Mouse (Mus musculus): ENCODE measurements around the gene Vcp. TPM values are rescaled to one million over a fixed set of nuclear protein-coding genes. Genes with fewer than 3 reads are reported as not detected.
A peak's percentile ranks its signal among the peaks of the same experiment; 100 is the strongest.

The Vcp gene
- polyA plus RNA-seq, 1 experiment from 2014 or later: 437 TPM

DNA sequence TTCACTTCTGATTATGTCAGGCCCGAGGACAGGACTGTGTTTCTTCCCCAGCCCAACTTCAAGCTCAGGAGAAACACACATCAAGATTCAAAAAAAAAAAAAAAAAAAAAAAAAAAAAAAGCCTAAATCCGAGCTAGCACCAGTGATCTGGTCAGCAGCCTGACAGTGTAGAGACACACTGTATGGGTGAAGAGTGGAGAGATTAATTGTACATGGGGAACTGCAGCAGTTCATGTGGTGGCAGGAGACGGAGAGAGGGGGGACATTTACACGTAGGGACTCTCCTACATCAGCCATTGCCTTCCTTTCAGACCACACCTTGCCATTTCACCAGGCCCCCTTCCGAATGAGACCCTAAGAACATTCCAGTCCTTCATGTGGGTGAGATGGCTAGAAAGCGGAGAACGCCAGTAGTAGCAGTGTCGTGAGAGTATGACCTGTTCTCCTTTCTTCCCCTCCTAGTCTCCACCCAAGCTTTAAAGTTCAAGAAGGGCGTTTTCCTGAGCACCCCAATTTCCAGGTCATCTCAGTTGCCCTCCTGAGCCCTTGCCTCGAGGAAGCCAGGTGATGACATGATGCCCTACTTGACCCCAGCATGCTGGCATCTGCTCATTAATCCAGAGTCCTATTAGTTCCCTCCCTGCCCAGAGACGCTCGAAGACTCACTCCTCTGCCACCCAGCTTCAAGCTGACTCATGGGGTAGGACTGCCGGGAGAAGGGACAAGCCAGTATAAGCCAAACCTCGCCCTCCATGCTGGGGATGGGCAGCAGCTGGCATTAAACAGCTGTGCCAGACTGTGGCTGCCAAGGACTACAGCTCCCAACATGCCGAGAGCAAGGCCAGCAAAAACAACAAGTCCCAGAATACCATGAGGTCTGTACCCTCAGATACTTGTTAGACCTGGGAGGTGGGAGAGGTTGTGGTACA lies 38.5 kb upstream of the Vcp start:
- no peaks in the 10 kb centered on the region for H3K9me3 ChIP-seq (replicated peaks)
- WGBS: 42% methylated on average over 15 of the region's 15 CpGs
- ATAC-seq (replicated peaks; ENCODE audit: insufficient number of reproducible peaks, insufficient read depth, low FRiP score, low read depth): no peak

GRCm38 (mm10) chr4:43037860-43038566 lies 37.7 kb upstream of the Vcp start:
- Histone ChIP-seq H3K27ac (no peak overlapping the region), H3K9me3 (replicated peaks) (no peaks in the 10 kb centered on the region), H3K4me2 (no peak overlapping the region; the same call in 1 of the 2 replicates), H3K9ac (no peak overlapping the region), H3K27me3 (no peaks in the 10 kb centered on the region), H3K4me3 (no peak overlapping the region), H3K36me3 (peaks cover 28% of the 10 kb centered on the region), H3K4me1 (replicated peaks) (peaks cover 24% of the 10 kb centered on the region)
- no peak for ATAC-seq (replicated peaks; ENCODE audit: insufficient number of reproducible peaks, insufficient read depth, low FRiP score, low read depth)
- 26% methylated on average over 4 of the region's 4 CpGs for WGBS

More for the DNA sequence above, 38.5 kb upstream of the Vcp start:
- Histone ChIP-seq H3K4me3 (peak overlapping the region; percentile 87), H3K4me1 (replicated peaks) (peaks cover 29% of the 10 kb centered on the region), H3K4me2 (peak overlapping the region; percentile 95), H3K27ac (peak overlapping the region; percentile 80), H3K36me3 (peaks cover 21% of the 10 kb centered on the region), H3K9ac (peak overlapping the region; percentile 83), H3K27me3 (no peaks in the 10 kb centered on the region)

GRCm38 (mm10) chr4:43036356-43036755 lies 36.0 kb upstream of the Vcp start:
- Histone ChIP-seq H3K36me3 (peaks cover 28% of the 10 kb centered on the region), H3K27me3 (no peaks in the 10 kb centered on the region), H3K27ac (no peak overlapping the region), H3K4me2 (no peak overlapping the region), H3K4me3 (no peak overlapping the region), H3K4me1 (replicated peaks) (peaks cover 28% of the 10 kb centered on the region), H3K9ac (no peak overlapping the region), H3K9me3 (replicated peaks) (no peaks in the 10 kb centered on the region)
- WGBS: 82% methylated on average over 10 of the region's 10 CpGs
- no peak for ATAC-seq (replicated peaks; ENCODE audit: insufficient number of reproducible peaks, insufficient read depth, low FRiP score, low read depth)

DNA sequence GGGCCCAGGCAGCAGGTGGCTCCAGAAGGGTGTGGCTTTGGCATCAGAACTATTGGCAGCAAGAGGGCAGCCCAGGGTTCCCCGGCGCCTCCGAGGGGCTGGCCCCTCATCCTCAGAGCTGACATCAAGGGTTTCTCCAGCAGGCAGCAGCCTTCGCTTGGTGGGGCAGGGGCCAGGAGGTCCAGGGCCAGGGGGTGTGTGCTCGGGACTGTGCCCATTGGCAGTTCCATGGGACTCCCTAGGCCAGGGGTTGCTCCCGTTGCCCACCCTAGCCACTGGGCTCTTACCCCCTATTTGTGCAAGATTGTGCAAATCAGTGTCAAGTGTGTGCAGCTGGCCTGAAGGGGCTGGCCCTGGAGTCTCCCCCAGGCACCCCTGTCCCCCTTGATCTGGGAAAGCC lies 35.5 kb upstream of the Vcp start:
- no peaks in the 10 kb centered on the region for H3K27me3 ChIP-seq
- H3K4me3 ChIP-seq: no peak overlapping the region
- H3K27ac ChIP-seq: no peak overlapping the region
- no peaks in the 10 kb centered on the region for H3K9me3 ChIP-seq (replicated peaks)
- H3K9ac ChIP-seq: no peak overlapping the region
- no peak for ATAC-seq (replicated peaks; ENCODE audit: insufficient number of reproducible peaks, insufficient read depth, low FRiP score, low read depth)
- no peak overlapping the region for H3K4me2 ChIP-seq
- H3K36me3 ChIP-seq: peaks cover 28% of the 10 kb centered on the region
- peaks cover 28% of the 10 kb centered on the region for H3K4me1 ChIP-seq (replicated peaks)
- WGBS: 90% methylated on average over 6 of the region's 6 CpGs

DNA sequence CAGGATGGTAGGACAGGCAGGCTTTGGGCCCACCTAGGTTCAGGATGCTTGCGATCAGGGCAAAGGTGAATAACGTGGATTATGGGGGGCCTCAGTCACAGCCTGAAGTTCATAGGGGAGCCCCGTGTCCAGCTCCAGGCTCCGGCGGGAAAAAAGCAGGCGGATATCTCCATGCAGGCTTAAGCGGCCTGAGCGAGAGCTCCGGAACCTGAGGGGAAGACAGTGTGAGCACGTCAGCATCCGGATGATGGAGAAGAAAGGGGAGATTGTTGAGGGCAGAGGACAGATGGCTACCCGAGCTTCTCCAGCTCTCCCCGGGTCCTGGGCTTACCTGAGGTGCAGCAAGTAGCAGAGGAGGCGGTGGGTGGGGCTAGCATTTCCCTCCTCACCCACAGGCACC lies 33.2 kb upstream of the Vcp start:
- H3K4me1 ChIP-seq (replicated peaks): peaks cover 22% of the 10 kb centered on the region
- no peaks in the 10 kb centered on the region for H3K27me3 ChIP-seq
- no peak overlapping the region for H3K4me2 ChIP-seq
- ATAC-seq (replicated peaks; ENCODE audit: insufficient number of reproducible peaks, insufficient read depth, low FRiP score, low read depth): no peak
- no peaks in the 10 kb centered on the region for H3K9me3 ChIP-seq (replicated peaks)
- H3K27ac ChIP-seq: no peak overlapping the region
- no peak overlapping the region for H3K4me3 ChIP-seq
- H3K9ac ChIP-seq: no peak overlapping the region
- H3K36me3 ChIP-seq: peaks cover 41% of the 10 kb centered on the region
- 81% methylated on average over 14 of the region's 14 CpGs for WGBS

- Histone ChIP-seq H3K9ac (no peak overlapping the region), H3K9me3 (replicated peaks) (no peaks in the 10 kb centered on the region), H3K27me3 (no peaks in the 10 kb centered on the region), H3K4me2 (no peak overlapping the region), H3K4me3 (no peak overlapping the region), H3K36me3 (peaks cover 51% of the 10 kb centered on the region), H3K27ac (no peak overlapping the region), H3K4me1 (replicated peaks) (peaks cover 15% of the 10 kb centered on the region)
- no peak for ATAC-seq (replicated peaks; ENCODE audit: insufficient number of reproducible peaks, insufficient read depth, low FRiP score, low read depth)
- WGBS: 92% methylated on average over 1 of the region's 1 CpGs
Measured at GRCm38 (mm10) chr4:43032501-43032900, 32.2 kb upstream of the Vcp start.

DNA sequence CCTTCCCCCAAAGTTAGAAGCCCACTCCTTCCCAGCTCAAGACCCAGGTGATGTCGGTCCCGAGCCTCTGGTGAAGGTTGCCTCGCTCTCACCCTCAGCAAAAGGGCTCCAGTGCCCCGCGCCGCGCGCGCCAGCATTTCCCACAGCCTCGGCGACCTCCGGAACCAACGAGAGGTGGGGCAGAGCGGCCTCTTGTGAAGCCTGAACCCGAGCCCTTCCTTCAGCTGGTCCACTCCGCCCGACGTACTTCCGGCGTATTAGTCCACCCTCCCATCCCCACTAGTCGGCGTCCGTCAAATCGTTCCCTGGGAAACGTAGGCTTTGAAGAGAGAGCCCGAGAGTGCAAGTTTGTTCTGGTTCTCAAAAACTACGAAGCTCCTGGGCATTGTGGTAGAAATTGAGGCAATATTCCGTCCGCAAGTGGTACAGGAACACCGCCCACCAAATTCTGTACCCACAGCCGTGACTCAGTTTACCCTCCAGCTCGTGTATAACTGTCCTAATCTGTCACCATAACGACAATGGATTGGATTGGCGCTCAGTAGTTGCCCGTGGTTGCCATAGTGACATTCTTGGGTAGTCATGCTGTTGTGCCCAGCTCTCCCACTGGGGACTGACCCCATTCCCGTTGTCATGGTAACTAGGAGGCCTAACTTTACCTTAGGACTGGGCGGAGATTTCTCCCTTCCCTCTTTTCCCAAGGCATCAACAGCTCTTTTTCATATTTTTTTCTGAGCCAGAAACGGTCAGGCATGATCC lies 31.1 kb upstream of the Vcp start, which contains the start of gene Stoml2:
Gene Stoml2 (minus strand): TSS at position 474 of the 759 bp plus-strand sequence.
- H3K9me3 ChIP-seq (replicated peaks): no peaks in the 10 kb centered on the region
- H3K36me3 ChIP-seq: peaks cover 54% of the 10 kb centered on the region
- peaks cover 15% of the 10 kb centered on the region for H3K4me1 ChIP-seq (replicated peaks)
- peak within 1 kb of the TSS; percentile 69 for H3K4me3 ChIP-seq
- peak within 1 kb of the TSS; percentile 84 for H3K4me2 ChIP-seq
- 1% methylated on average over 38 of the region's 38 CpGs for WGBS
- ATAC-seq (replicated peaks; ENCODE audit: insufficient number of reproducible peaks, insufficient read depth, low FRiP score, low read depth): peak; percentile 95
- H3K9ac ChIP-seq: peak within 1 kb of the TSS; percentile 89
- H3K27ac ChIP-seq: peak within 1 kb of the TSS; percentile 79
- H3K27me3 ChIP-seq: no peaks in the 10 kb centered on the region

DNA sequence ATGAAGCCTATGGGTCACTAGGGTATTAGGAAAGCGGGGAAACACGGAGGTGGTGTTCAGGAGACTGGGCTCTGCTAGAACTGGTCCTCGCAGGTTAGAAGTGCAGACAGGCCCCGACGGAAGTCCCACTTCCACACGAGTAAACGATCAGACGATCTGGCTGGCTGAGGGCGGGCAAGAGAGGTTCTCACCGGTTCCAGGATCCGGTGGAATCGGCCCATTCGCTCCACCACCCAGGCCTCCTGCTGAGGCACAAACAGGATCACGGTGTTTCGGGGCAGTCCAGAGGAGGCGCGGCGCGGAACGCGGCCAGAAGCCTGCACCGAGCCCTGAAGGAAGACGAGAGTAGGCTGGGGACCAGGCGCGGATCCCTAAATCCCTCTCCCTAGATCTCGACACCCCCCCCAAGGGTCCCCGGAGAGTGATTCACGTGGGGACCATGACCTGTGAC lies 30.5 kb upstream of the Vcp start:
- H3K4me1 ChIP-seq (replicated peaks): peaks cover 15% of the 10 kb centered on the region
- peak overlapping the region; percentile 79 for H3K27ac ChIP-seq
- H3K27me3 ChIP-seq: no peaks in the 10 kb centered on the region
- ATAC-seq (replicated peaks; ENCODE audit: insufficient number of reproducible peaks, insufficient read depth, low FRiP score, low read depth): peak; percentile 41
- under 1% methylated on average over 28 of the region's 28 CpGs for WGBS
- no peaks in the 10 kb centered on the region for H3K9me3 ChIP-seq (replicated peaks)
- H3K36me3 ChIP-seq: peaks cover 48% of the 10 kb centered on the region
- peak overlapping the region; percentile 69 for H3K4me3 ChIP-seq
- H3K9ac ChIP-seq: peak overlapping the region; percentile 89
- H3K4me2 ChIP-seq: peak overlapping the region; percentile 84

GRCm38 (mm10) chr4:43030352-43030751 lies 30.0 kb upstream of the Vcp start:
- ATAC-seq (replicated peaks; ENCODE audit: insufficient number of reproducible peaks, insufficient read depth, low FRiP score, low read depth): no peak
- Histone ChIP-seq H3K4me3 (peak overlapping the region; percentile 69), H3K4me2 (peak overlapping the region; percentile 84), H3K9ac (peak overlapping the region; percentile 89), H3K27ac (0 out of 2 replicates have a peak overlapping the region, but pooled peaks have one; percentile 79), H3K27me3 (no peaks in the 10 kb centered on the region), H3K4me1 (replicated peaks) (peaks cover 15% of the 10 kb centered on the region), H3K9me3 (replicated peaks) (no peaks in the 10 kb centered on the region), H3K36me3 (peaks cover 47% of the 10 kb centered on the region)
- 68% methylated on average over 9 of the region's 9 CpGs for WGBS

DNA sequence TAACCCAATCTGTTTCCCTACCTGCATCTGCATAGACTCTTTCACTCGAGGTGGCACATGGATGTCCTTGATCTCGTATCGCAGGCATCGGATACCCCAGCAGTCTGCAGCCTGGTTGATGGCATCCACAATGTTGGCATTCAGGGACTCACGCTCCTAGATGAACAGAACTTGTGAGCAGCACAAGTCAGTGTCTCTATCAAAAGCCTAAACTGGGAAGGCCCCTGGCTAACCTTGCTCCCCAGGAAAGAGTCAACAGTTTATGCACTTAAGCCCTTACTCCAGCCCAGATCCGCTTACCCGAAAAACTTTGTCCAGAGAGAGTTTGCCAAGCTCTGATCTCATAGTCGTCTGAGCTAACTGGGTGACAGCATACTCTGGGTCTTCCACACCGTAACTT lies 29.4 kb upstream of the Vcp start:
- no peak for ATAC-seq (replicated peaks; ENCODE audit: insufficient number of reproducible peaks, insufficient read depth, low FRiP score, low read depth)
- Histone ChIP-seq H3K27me3 (no peaks in the 10 kb centered on the region), H3K36me3 (peaks cover 43% of the 10 kb centered on the region), H3K4me3 (no peak overlapping the region), H3K27ac (no peak overlapping the region), H3K9me3 (replicated peaks) (no peaks in the 10 kb centered on the region), H3K9ac (no peak overlapping the region; the same call in 1 of the 2 replicates), H3K4me2 (peak overlapping the region; percentile 84; the same call in 1 of the 2 replicates), H3K4me1 (replicated peaks) (peaks cover 19% of the 10 kb centered on the region)
- WGBS: 90% methylated on average over 9 of the region's 9 CpGs

DNA sequence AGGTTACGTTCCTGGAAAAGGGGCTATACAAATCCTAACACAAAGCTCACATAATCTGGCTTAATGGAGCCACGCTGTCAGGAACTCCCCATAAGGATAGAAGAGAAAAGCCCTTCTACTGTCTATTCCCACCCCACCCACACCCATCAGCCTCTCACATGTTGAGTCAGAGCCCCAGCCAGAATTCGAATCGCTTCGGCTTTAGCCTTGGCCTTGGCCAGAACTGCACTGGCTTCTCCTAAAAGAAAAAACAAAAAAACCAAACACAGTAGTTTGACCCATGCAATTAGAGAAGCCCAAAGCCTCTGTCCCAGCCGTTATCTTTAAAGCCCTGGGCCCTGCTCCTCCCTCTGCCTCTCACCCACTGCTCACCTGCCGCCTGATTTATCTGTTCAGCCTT lies 28.8 kb upstream of the Vcp start:
- Histone ChIP-seq H3K9me3 (replicated peaks) (no peaks in the 10 kb centered on the region), H3K4me2 (no peak overlapping the region), H3K4me3 (no peak overlapping the region), H3K36me3 (peaks cover 38% of the 10 kb centered on the region), H3K27ac (no peak overlapping the region), H3K9ac (no peak overlapping the region), H3K4me1 (replicated peaks) (peaks cover 24% of the 10 kb centered on the region), H3K27me3 (no peaks in the 10 kb centered on the region)
- WGBS: 89% methylated on average over 7 of the region's 7 CpGs
- ATAC-seq (replicated peaks; ENCODE audit: insufficient number of reproducible peaks, insufficient read depth, low FRiP score, low read depth): no peak
